9 mouse cellular contexts compared by ENCODE assay signal in genomic region chr7:130673169-130674033, GRCm38 (mm10).
A peak's percentile ranks its signal among the peaks of the same experiment; 100 is the strongest.
DNase-seq lines count a peak whose midpoint lies in the region; ATAC-seq and TF ChIP-seq lines count a peak whose summit lies in the region.
"Had no signal": no experiment of that assay in that cellular context is flagged by ENCODE, and none has a peak within 500 bp of the region (broad histone marks: within the 10 kb centered on the region; RNA-seq: fewer than 3 reads in every experiment).

No protein-coding gene starts in this region.

- H3K4me3 ChIP-seq in forebrain, embryonic 15.5 days: no peak overlapping the region
- no peak overlapping the region for H3K4me3 ChIP-seq in intestine, embryonic 16.5 days (ENCODE audit: low read length)
- no peak overlapping the region for H3K4me3 ChIP-seq in liver, postnatal 0 days (ENCODE audit: low read depth, low read length)
- H3K4me3 ChIP-seq in small intestine, adult 2 months (ENCODE audit: low read depth, low read length): no peak overlapping the region
- H3K4me3 ChIP-seq: hindbrain, embryonic 15.5 days had no signal

- TF ChIP-seq EP300 in liver, postnatal 0 days (IDR thresholded peaks at IDR 0.05; ENCODE audit: low read depth): no peak

- no peaks in the 10 kb centered on the region for H3K36me3 ChIP-seq in forebrain, embryonic 15.5 days
- peaks cover 4% of the 10 kb centered on the region for H3K36me3 ChIP-seq in intestine, embryonic 16.5 days (ENCODE audit: control insufficient read depth, insufficient read depth, low read length)
- 0 out of 2 replicates have a peak, but pooled peaks cover 6% of the 10 kb centered on the region for H3K36me3 ChIP-seq in liver, postnatal 0 days (replicated peaks; ENCODE audit: insufficient read depth, low read length)
- H3K36me3 ChIP-seq in small intestine, adult 2 months (ENCODE audit: control insufficient read depth, insufficient read depth, low read length): peaks cover 12% of the 10 kb centered on the region
- H3K36me3 ChIP-seq: hindbrain, embryonic 15.5 days had no signal

- H3K9me3 ChIP-seq in forebrain, embryonic 15.5 days: no peaks in the 10 kb centered on the region
- H3K9me3 ChIP-seq in intestine, embryonic 16.5 days (ENCODE audit: control insufficient read depth, low read length): no peaks in the 10 kb centered on the region
- H3K9me3 ChIP-seq in liver, postnatal 0 days (ENCODE audit: low read length): no peaks in the 10 kb centered on the region
- H3K9me3 ChIP-seq: hindbrain, embryonic 15.5 days had no signal

- H3K4me2 ChIP-seq in forebrain, embryonic 15.5 days (replicated peaks): no peak overlapping the region
- no peak overlapping the region for H3K4me2 ChIP-seq in intestine, embryonic 16.5 days (ENCODE audit: low read depth, low read length)
- H3K4me2 ChIP-seq in liver, postnatal 0 days (ENCODE audit: low read depth, low read length): no peak overlapping the region
- H3K4me2 ChIP-seq: hindbrain, embryonic 15.5 days had no signal

- H3K27me3 ChIP-seq in forebrain, embryonic 15.5 days: no peaks in the 10 kb centered on the region
- H3K27me3 ChIP-seq in intestine, embryonic 16.5 days (replicated peaks; ENCODE audit: control insufficient read depth, insufficient read depth, low read length): no peaks in the 10 kb centered on the region
- no peaks in the 10 kb centered on the region for H3K27me3 ChIP-seq in liver, postnatal 0 days (ENCODE audit: insufficient read depth, low read length)
- no peaks in the 10 kb centered on the region for H3K27me3 ChIP-seq in small intestine, adult 2 months (ENCODE audit: control insufficient read depth, insufficient read depth, low read length)
- H3K27me3 ChIP-seq: hindbrain, embryonic 15.5 days had no signal

- no peak overlapping the region for H3K27ac ChIP-seq in forebrain, embryonic 15.5 days (replicated peaks)
- H3K27ac ChIP-seq in intestine, embryonic 16.5 days (ENCODE audit: low read length): no peak overlapping the region
- H3K27ac ChIP-seq in liver, postnatal 0 days (ENCODE audit: low read depth): no peak overlapping the region
- no peak overlapping the region for H3K27ac ChIP-seq in small intestine, adult 2 months (ENCODE audit: insufficient read depth, low read depth, low read length)
- H3K27ac ChIP-seq: hindbrain, embryonic 15.5 days had no signal

- TF ChIP-seq POLR2A in small intestine, adult 2 months (IDR thresholded peaks at IDR 0.05; ENCODE audit: low read depth, low read length): no peak

- peaks cover 37% of the 10 kb centered on the region for H3K4me1 ChIP-seq in forebrain, embryonic 15.5 days
- H3K4me1 ChIP-seq in intestine, embryonic 16.5 days (ENCODE audit: control insufficient read depth, insufficient read depth, low read length): peaks cover 31% of the 10 kb centered on the region
- H3K4me1 ChIP-seq in liver, postnatal 0 days (ENCODE audit: insufficient read depth): peaks cover 17% of the 10 kb centered on the region
- peaks cover 14% of the 10 kb centered on the region for H3K4me1 ChIP-seq in small intestine, adult 2 months (ENCODE audit: control insufficient read depth, insufficient read depth, insufficient read length, low read length)

- H3K9ac ChIP-seq in forebrain, embryonic 15.5 days (replicated peaks): no peak overlapping the region
- no peak overlapping the region for H3K9ac ChIP-seq in intestine, embryonic 16.5 days (ENCODE audit: low read depth, low read length)
- no peak overlapping the region for H3K9ac ChIP-seq in liver, postnatal 0 days (replicated peaks)
- H3K9ac ChIP-seq: hindbrain, embryonic 15.5 days had no signal

- 66% methylated on average over 9 of the region's 9 CpGs for WGBS in forebrain, embryonic 15.5 days
- 71% methylated on average over 9 of the region's 9 CpGs for WGBS in intestine, embryonic 16.5 days
- WGBS in liver, postnatal 0 days (ENCODE audit: insufficient replicate concordance): 63% methylated on average over 9 of the region's 9 CpGs
- WGBS in small intestine, adult 2 months: 78% methylated on average over 9 of the region's 9 CpGs

- TF ChIP-seq CTCF in liver, postnatal 0 days (IDR thresholded peaks at IDR 0.05; ENCODE audit: low read depth): peak; percentile 78
- TF ChIP-seq CTCF in small intestine, adult 2 months (IDR thresholded peaks at IDR 0.05; ENCODE audit: extremely low read depth, insufficient read length, insufficient replicate concordance, low read depth, low read length): peak; percentile 70; the same call in 1 of the 2 replicates

- peak; percentile 60; the same call in 1 of the 2 replicates for ATAC-seq in forebrain, embryonic 15.5 days (replicated peaks)
- ATAC-seq in intestine, embryonic 16.5 days: peak; percentile 49; the same call in 1 of the 2 replicates
- peak; percentile 40; the same call in 1 of the 2 replicates for ATAC-seq in liver, postnatal 0 days
- no peak for ATAC-seq in erythroblast, adult 5-6 weeks (replicated peaks; ENCODE audit: low FRiP score, poor library complexity, severe bottlenecking)

- peak; percentile 91 for DNase-seq in 3134 (ENCODE audit: extremely low read depth, insufficient read length, low spot score)
- DNase-seq in 416B (ENCODE audit: low read depth): peak; percentile 82
- DNase-seq in cerebellum, adult 11-12 months: peak; percentile 55
- DNase-seq in liver, postnatal 0 days: peak; percentile 44
